Mouse (Mus musculus): ENCODE measurements around the gene P3h4.
A peak's percentile ranks its signal among the peaks of the same experiment; 100 is the strongest.

- TF ChIP-seq POLR2A (IDR thresholded peaks at IDR 0.05; ENCODE audit: insufficient read length, low read depth) (no peak), POLR2AphosphoS2 (IDR thresholded peaks at IDR 0.05; ENCODE audit: insufficient read length, low read depth) (no peak), TCF3 (IDR thresholded peaks at IDR 0.05; ENCODE audit: insufficient read length, low read depth) (no peak), E2F4 (IDR thresholded peaks at IDR 0.05; ENCODE audit: insufficient read depth) (no peak), USF1 (IDR thresholded peaks at IDR 0.05; ENCODE audit: low read depth) (no peak), MAX (IDR thresholded peaks at IDR 0.05; ENCODE audit: low read depth) (no peak), MYOD1 (IDR thresholded peaks at IDR 0.05; ENCODE audit: control insufficient read depth in 1 of 3, insufficient read length in 2 of 3, low read depth in 2 of 3) (peak in 2 of 3 experiments; percentile 32 to 72), SRF (IDR thresholded peaks at IDR 0.05; ENCODE audit: control insufficient read depth, insufficient read length, low read depth) (no peak)
These were observed 20.9 kb downstream of the P3h4 start for GRCm38 (mm10) chr11:100393733-100394132.
